Mouse (Mus musculus): ENCODE measurements around the gene Rbm33. TPM values are rescaled to one million over a fixed set of nuclear protein-coding genes. Genes with fewer than 3 reads are reported as not detected.

Gene Rbm33
- polyA plus RNA-seq, 3 experiments from 2014 or later = 9.1 to 14.9 (median 13.9) TPM

- no peak for ATAC-seq
These were observed 147.6 kb downstream of the Rbm33 start for GRCm38 (mm10) chr5:28464361-28465098.

- no peak for ATAC-seq
These were observed 148.1 kb downstream of the Rbm33 start for GRCm38 (mm10) chr5:28465099-28465406.

GRCm38 (mm10) chr5:28465526-28465925 is 148.6 kb downstream of the Rbm33 start:
- no peak for ATAC-seq

GRCm38 (mm10) chr5:28466351-28466750 is 149.4 kb downstream of the Rbm33 start:
- ATAC-seq = no peak

- ATAC-seq = no peak
These were observed 149.9 kb downstream of the Rbm33 start, which contains the start of gene Shh for GRCm38 (mm10) chr5:28466760-28467306. Gene Shh (minus strand): TSS chr5:28467256.

Other genes with a start within 250 kb of the Rbm33 start
- gene Insig1, start 245.8 kb upstream of the Rbm33 start, polyA plus RNA-seq (2017; shearing (Covaris generic)) = 10 to 100 TPM; 22.3 to 43.4 (median 26.7) TPM
- not detected for gene En2, start 151.4 kb upstream of the Rbm33 start, polyA plus RNA-seq (2017; shearing (Covaris generic))
- gene Cnpy1, start 71.3 kb upstream of the Rbm33 start, polyA plus RNA-seq (2017; shearing (Covaris generic)) = not detected
- gene Shh, start 150.1 kb downstream of the Rbm33 start, polyA plus RNA-seq (2017; shearing (Covaris generic)) = not detected